Mouse (Mus musculus) v-Abl transformed pro-B cells (cell line): ENCODE results near the gene Sec1.

Experiments
- in situ Hi-C, 2 experiments: fragments of 400-800 bp; cut with MboI; formaldehyde crosslinking; loops; one replicate each; pipeline ENCODE4 v1.15.1; 2025; ENCODE audit not compliant: unreplicated experiment in 2 of 2

Sec1 gene

DNA sequence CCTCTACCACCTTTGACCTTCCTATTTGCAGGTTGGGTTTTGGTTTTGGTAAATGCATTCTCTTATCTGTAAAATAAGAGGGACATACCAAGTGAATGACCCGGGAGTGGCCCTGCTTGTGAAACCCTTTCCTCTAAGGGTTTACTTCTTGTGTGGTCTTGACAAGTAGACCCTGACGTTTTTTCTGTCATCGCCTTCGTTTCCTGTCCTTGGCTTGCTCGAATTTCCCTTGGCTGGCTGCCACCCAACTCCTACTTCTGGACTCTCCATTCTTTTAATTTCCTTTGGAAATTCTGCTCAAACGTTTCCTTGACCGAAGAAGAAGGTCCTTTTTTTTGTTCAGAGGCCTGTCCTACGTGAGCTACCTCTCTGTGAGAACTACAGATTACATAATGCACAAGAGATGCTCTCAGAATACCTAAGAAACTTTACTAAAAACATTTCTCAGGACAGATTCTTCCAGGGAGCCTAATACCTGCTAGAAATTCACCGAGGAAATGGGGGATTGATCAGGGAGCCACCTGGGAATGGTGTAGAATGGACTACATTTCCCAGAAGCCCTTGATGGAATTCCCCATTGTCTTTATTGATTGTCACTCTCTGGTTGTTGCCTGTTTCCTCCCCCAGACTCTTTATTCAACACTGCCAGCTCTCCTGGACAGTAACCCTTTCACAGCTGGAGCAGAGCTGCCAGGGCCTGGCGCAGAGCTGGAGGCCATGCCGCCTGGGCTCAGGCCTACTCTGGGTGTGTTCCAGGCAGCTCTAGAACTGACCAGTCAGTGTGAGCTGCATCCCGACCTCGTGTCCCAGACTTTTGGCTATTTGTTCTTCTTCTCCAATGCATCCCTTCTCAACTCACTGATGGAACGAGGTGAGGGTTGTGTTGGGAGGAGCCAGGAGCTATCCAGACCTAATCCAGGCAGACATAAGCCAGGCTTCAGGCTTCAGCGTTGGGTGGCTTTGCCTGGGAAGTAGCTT, 58.2 kb downstream of the Sec1 start:
- in situ Hi-C loops: no loop called here

DNA sequence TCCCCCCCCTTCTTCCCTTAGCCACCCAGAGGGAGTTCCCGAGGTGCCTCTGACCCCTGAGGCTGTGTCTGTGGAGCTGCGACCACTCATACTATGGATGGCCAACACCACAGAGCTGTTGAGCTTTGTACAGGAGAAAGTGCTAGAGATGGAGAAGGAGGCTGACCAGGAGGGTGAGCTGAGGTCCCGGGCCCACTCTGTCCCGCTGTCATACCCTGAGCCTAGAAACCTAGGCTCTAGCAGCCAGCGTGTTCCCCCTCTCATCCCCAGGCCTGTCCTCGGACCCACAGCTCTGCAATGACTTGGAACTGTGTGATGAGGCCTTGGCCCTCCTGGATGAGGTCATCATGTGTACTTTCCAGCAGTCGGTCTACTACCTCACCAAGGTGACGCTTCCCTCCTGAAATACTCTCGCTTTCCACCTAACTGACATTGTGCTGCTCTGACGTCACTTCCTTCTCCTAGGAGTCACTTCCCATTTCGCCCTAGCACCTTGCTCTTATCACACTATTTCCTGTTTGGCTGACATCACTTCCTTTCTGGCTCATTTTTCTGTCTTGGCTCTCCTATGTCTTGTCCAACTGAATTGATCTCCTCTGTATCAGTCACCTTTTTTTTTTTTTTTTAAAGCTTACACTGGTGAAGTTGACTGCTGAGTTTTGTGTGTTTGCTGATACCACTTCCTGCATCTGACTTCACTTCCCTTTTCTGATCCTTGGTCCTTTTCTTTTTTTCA, 59.1 kb downstream of the Sec1 start:
- in situ Hi-C loops: no loop called here

DNA sequence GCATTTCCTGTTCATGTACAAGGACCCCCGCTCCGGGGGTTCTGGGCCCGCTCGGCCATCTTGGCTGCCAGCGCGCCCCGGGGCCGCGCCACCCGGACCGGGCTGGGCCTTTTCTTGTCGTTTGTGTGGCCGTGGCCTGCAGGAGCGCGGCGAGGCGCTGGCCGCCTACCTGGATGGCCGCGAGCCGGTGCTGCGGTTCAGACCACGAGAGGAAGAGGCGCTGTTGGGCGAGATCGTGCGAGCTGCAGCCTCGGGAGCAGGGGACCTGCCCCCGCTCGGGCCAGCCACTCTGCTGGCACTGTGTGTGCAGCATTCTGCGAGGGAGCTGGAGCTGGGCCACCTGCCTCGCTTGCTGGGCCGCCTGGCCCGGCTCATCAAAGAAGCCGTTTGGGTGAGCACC, 61.7 kb downstream of the Sec1 start:
- in situ Hi-C loops: no loop called here

DNA sequence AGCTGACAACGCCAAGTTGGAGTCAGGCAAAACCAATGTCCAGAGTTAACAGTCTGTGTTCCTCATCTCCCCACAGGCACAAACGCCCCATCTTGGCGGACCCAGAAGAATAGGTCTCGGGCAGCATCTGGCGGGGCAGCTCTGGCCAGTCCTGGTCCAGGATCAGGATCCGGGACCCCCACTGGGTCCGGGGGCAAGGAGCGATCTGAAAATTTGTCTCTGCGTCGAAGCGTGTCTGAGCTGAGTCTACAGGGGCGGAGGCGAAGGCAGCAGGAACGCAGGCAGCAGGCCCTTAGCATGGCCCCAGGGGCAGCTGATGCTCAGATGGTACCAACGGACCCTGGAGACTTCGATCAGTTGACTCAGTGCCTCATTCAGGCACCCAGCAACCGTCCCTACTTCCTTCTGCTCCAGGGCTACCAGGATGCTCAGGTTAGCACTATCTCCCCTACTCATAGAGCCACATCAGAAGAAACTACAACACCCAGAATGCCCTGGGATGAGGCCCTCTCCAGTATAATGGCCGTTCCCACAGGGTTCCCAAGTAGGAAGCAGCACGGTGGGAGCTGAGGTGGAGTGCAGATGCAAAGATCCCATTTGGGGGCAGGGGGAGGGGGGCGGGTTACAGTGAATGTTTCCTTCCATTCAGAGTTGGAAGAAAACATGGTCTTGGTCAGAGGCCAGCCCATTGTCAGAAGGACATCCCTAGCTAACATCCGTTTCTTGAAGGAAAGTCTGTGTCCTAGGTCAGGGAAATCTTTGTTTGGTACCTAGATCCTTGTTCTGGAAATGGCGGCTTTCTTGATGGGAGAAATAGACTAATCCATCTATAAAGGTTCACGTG, 63.9 kb downstream of the Sec1 start:
- in situ Hi-C loops: no loop called here

DNA sequence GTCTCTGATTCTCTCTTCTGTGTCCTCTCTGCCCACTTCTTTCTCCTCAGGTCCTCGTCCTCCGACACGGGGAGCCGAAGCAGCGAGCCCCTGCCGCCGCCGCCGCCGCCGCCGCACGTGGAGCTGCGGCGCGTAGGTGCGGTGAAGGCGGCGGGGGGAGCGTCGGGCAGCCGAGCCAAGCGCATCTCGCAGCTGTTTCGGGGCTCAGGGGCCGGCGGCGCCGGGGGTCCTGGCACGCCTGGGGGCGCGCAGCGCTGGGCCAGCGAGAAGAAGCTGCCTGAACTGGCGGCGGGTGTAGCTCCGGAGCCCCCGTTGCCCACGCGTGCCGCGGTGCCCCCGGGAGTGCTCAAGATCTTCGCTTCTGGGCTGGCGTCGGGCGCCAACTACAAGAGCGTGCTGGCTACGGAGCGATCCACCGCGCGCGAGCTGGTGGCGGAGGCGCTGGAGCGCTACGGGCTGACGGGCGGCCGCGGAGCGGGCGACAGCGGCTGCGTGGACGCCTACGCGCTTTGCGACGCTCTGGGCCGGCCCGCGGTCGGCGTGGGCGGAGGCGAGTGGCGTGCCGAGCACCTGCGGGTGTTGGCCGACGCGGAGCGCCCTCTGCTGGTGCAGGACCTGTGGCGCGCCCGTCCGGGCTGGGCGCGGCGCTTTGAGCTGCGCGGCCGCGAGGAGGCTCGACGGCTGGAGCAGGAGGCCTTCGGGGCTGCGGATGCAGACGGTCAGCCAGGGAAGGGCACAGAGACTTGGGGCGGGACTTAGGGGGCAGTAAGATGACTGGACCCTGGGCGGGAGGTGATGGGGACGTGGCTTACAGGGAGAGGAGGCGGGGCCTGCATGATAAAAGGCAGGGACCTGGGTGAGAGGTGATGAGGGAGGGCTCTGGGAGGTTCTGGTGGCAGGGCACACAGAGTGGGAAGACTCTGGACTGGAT, 65.6 kb downstream of the Sec1 start:
- in situ Hi-C loops: no loop called here
